Mouse (Mus musculus) left cerebral cortex, postnatal 14 days (tissue): ENCODE measurements around the gene Sh2b3. TPM values are rescaled to one million over a fixed set of nuclear protein-coding genes. Genes with fewer than 3 reads are reported as not detected.

Experiments used
- DNase-seq, 2 experiments: peaks; one replicate each; pipeline ENCODE4 v3.0.0; 2021 to 2022; ENCODE audit warnings: low spot score in 2 of 2, mixed read lengths in 1 of 2
- intact Hi-C: fragments of 180-260 bp; cut with DNase I; formaldehyde crosslinking; loops from one replicate; pipeline ENCODE4 v1.15.1; 2025
- total RNA-seq, 2 experiments: library from RNA; stranded (reverse); gene quantifications; 2 replicates each; pipeline ENCODE4 v1.2.3; 2021

The Sh2b3 gene
- total RNA-seq, 2 experiments from 2014 or later, result 20.3 to 20.4 TPM

DNA sequence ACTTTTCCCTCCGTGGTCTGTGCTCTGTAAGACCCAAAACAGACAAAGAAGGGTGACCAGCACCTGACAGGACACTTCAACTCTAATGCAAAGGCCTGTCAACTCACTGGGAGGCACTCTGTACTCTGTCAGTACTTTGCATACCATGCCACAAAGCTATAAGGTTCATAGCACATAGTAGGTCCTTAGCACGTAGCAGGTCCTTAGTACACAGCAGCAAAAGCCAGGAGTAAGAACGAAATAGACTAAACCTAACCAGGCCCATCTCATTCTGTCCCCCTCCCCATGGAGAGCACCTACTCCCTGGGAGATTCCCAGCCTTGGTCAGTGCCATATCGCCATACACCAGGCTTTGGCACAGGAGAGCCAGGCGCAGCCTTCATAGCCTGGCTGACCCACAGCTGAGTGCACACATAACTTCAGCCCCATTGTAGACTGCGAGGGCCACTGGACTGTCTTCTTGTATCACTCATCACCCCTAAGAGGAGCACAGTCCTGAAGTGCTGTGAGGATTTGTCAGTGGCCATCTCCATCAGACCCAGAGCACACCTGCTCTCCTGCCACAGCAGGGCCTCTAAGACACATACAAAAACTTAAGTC lies 6.3 kb downstream of the Sh2b3 start:
- no peak for DNase-seq
- intact Hi-C loops, result no loop called here

DNA sequence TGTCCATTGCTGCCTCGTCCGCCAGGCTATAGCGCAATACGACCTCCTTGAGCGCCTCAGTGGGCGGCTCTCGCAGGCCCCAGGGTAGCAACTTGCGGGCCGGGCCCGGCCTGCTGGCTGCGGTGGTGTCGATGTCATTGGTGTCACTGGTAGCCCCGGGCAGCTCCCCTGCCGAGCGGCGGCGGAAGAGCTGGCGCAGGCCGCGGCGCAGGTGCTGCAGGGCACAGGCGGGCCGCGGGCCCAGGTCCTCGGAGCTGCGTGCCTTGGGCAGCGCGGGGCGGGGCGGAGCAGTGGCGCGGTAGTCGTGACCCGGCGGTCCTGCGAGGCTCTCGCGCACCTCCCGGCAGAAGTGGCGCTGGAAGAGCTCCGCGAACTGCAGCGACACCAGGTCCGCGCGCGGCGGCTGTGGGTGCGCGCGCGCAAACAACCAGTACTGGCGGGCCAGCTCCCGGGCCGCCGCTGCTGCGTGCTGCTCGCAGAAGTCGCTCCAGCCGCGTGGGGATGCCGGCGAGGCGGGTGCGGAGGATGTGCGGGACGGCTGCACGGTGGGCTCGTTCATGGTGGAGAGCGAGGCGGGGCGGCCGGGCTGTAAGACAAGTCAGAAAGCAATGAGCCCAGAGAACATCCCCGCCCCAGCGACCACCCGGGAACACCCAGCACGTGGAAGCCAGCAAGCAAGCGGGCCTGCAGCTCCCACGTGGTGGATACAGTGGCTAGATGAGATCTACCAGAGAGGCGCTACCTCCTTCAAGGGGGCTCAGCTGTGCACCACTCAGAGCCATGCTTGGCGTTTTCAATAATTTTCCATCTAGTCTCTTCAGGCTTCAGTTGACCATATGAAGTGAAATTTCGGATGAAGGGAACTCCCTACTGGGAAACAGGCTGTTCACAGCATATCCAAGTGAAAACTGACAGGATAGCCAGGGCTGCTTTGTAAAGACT lies 8.7 kb downstream of the Sh2b3 start:
- DNase-seq, result peak in 1 of 2 experiments; percentile 53
- intact Hi-C loops, result no loop called here

- no peak for DNase-seq
- intact Hi-C loops, result no loop called here
These were observed 9.6 kb downstream of the Sh2b3 start for GRCm38 (mm10) chr5:121827876-121828275.

- no peak for DNase-seq
- intact Hi-C loops, result no loop called here
These were observed 11.8 kb downstream of the Sh2b3 start for GRCm38 (mm10) chr5:121825606-121826005.

GRCm38 (mm10) chr5:121824121-121824520 lies 13.3 kb downstream of the Sh2b3 start:
- DNase-seq, result no peak
- intact Hi-C loops, result no loop called here

GRCm38 (mm10) chr5:121823668-121824067 lies 13.8 kb downstream of the Sh2b3 start:
- intact Hi-C loops, result no loop called here
- DNase-seq, result no peak

DNA sequence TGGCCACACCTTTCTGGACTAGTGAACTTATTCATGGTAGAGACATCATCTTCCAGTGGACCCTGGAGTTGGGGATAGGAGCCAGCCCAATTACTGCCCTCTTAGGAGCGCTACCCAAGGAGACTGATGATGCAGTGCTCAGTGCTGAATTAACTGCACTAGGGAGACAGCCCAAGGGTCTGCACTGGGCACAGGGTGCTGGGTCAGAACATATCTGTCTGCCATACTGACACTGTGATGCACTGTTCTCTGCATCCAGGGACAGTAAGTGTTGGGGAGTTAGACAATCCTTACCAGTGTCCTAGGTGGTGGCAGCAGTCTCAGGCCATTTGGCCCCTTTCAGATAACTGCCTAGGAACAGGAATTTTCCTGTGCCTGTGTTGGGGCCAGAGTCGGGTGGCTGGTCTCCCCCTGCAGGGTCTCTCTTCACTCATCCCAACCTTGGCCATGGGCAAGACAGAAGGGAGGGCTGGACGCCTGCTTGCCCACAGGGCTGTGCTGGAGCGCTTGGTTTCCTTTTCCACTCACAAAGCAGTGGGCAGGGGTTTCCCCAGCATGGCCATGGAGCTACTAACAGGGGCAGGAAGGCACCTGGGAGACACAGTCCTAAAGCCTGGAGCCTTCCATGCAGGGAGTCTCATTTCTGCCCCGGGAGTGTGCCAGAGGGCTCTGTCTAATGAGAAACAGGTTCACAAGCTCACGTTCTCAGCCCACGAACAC lies 14.5 kb downstream of the Sh2b3 start:
- intact Hi-C loops, result no loop called here
- no peak for DNase-seq

DNA sequence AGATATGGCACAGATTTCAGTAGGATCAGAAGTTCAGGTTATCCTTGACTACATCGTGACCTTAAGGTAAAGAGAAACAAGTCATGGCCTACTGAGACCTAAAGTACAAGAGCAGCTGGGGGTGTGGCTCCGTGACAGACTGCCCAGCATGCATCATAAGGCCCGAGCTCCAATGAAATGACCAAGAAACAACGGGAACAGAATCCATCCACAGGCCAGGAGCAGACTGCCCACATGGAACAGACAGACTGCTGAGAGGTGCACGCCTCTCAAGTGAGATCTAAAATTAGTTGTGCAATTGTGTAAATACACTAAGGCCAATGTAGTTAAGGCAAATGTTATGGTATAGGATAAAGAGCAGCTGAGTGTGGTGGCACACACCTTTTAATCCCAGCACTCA lies 15.9 kb downstream of the Sh2b3 start:
- DNase-seq, result no peak
- intact Hi-C loops, result no loop called here

DNA sequence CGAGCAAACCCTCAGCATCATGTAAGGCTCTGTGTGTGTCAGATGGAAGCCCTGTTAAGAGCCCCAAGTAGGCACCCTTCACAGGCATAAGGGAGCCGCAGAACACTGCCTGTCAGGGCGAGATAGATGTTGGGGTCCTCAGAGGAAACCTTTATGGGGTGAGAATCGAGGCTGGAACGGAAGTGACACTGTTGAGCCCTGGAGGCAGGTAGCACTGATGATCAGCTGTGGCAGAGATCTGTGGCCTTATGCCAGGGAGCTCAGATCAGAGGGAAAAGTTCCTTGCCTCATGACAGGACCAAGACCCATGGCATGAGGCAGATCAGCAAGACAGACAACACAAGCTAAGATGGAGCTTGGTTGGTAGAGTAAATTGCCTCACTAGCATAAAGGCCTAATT lies 16.3 kb downstream of the Sh2b3 start:
- intact Hi-C loops, result no loop called here

DNA sequence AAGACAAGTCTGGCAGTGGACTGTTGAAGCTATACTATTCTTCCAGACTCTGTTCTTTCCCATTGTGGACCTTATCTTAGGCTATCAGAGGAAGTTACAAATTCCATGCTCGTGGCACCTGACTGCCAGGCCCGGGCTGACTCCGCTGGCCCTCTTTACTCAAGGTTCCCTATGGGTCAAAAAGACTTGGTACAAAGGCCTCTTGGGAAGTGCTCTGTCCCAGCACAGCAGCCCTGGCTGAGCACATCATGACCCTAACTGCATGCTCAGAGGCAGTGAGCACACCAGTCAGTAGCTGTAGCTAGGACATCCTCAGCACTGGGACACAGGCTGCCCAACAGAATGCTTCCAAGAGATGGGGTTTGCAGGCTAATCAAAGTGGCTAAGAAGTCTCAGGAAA lies 16.8 kb downstream of the Sh2b3 start:
- intact Hi-C loops, result no loop called here
- no peak for DNase-seq

More for the DNA sequence above, 16.3 kb downstream of the Sh2b3 start:
- no peak for DNase-seq

GRCm38 (mm10) chr5:121820161-121820560 lies 17.3 kb downstream of the Sh2b3 start:
- no peak for DNase-seq
- intact Hi-C loops, result no loop called here

- intact Hi-C loops, result no loop called here
- DNase-seq, result no peak
These were observed 17.9 kb downstream of the Sh2b3 start for GRCm38 (mm10) chr5:121819559-121819958.

GRCm38 (mm10) chr5:121818862-121819261 lies 18.6 kb downstream of the Sh2b3 start:
- DNase-seq, result no peak
- intact Hi-C loops, result no loop called here

- intact Hi-C loops, result no loop called here
- DNase-seq, result no peak
These were observed 19.0 kb downstream of the Sh2b3 start for GRCm38 (mm10) chr5:121818401-121818800.

DNA sequence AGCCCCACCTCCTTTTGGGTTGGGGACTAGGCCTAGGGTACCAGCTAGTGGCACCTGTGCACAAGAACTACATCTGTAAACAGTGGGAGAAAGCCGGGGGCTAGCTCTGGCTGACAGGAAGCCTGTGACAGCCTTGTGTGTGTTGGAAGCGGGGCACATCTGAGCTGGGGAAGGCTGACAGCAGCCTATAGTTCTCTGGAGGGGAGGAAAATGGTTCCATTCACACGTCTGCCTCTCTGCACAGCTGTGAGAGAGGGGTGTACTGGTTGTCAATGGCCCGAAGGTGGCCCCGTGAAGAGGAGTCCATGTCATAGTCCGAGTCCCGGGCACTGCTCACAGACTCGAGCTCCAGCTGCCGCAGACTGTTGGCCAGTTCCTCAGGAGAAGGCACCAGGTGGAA lies 19.9 kb downstream of the Sh2b3 start:
- intact Hi-C loops, result no loop called here
- no peak for DNase-seq

- DNase-seq, result no peak
- intact Hi-C loops, result no loop called here
These were observed 20.8 kb downstream of the Sh2b3 start for GRCm38 (mm10) chr5:121816611-121817010.

DNA sequence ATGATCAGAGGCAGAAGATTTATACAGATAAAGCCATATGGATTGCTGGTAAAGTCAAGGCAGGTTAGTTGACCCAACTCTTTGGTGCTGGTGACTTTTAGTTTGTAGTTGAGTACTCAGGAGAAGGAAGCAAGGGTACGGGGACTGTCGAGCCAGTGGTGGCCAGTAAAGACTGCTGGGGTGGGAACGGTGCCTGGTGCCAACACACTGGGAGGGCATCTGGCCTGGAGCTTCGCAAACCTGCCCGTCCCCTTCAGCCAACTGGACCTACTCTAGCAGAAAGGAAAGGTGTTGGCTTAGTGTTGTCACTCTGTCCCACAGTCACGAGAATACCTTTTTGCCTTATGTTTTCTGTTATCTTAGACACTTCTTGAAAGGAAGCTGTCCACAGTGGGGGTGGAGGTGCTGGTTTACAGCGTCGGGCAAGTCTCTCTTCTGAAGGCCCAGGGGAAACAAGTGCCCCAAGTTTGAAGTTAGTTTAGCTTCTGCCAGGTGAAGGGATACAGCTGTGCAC lies 21.5 kb downstream of the Sh2b3 start:
- intact Hi-C loops, result no loop called here
- DNase-seq, result no peak

DNA sequence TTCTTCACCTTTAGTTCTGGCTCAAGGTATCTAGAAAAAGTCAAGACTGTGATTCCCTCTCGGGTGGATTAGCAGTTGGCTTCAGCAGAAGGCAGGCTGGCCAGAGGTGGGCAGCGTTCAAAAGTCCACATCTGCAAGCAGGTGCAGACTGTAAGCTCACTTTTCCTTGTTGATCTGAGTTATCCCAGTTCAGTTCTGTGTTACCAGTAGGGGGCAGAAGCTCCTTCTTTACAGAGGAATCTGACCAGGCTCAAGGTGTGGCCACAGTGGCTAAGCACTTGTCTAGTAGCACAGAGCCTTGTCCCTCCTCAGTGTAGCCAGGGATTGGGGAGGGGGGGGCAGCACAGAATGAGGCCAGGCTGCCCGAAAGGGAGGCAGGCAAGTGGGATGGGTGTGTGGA lies 22.4 kb downstream of the Sh2b3 start:
- peak; percentile 70 to 73 for DNase-seq
- intact Hi-C loops, result no loop called here

DNA sequence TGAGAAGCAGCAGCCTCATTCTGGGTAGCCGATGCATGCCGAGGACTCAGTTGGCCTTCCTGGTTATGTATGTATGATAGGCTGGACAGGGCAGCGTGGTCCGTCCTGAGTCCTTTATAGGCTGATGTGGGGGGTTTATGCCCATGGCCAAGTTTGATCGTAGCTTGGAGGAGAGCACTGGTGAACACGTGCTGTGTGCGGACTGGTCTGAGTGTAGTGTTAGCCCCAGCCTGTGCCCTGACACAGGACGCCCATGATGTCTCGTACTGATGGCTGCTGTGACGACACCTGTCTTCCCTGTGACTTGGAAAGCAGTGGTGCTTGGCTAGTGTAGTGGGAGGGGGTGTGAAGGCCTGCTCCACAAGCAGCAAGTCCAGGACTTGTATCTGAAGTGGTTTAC lies 23.7 kb downstream of the Sh2b3 start:
- no peak for DNase-seq
- intact Hi-C loops, result loop anchor here (5.0 kb wide), 1 partner anchor 34 kb away; the partner anchor contains the start of gene Pheta1
